Mouse (Mus musculus) lung, postnatal 0 days (tissue): ENCODE data around the gene Gast. TPM values are rescaled to one million over a fixed set of nuclear protein-coding genes. Genes with fewer than 3 reads are reported as not detected.
A peak's percentile ranks its signal among the peaks of the same experiment; 100 is the strongest.

Experiments
- ATAC-seq: fragments of 200-750 bp; cut with Nextera tagmentation; 2 replicates; pipeline ENCODE4 v1.8.0; 2017; ENCODE audit warnings: moderate library complexity
- DNase-seq: peaks from one replicate; pipeline ENCODE4 v3.0.0-alpha.2; 2016; ENCODE audit warnings: low spot score
- H3K27ac ChIP-seq: fragments of 300-500 bp; sonication (generic); 2 replicates; pipeline ENCODE4 v1.5.1; 2014; ENCODE audit warnings: antibody characterized with exemption, mild to moderate bottlenecking, low read length, mixed read lengths
- H3K27me3 ChIP-seq: fragments of 300-500 bp; sonication (generic); replicated peaks from 2 replicates; pipeline ENCODE4 v1.6.1; 2014; ENCODE audit warnings: low read length, mixed read lengths; ENCODE audit not compliant: insufficient read depth
- H3K36me3 ChIP-seq: fragments of 300-500 bp; sonication (generic); 2 replicates; pipeline ENCODE4 v1.6.1; 2014; ENCODE audit warnings: low read length, mixed read lengths; ENCODE audit not compliant: insufficient read depth
- H3K4me1 ChIP-seq: fragments of 300-500 bp; sonication (generic); 2 replicates; pipeline ENCODE4 v1.6.1; 2014; ENCODE audit warnings: antibody characterized with exemption, low read depth, low read length, mixed read lengths; ENCODE audit not compliant: insufficient read depth
- H3K4me2 ChIP-seq: fragments of 300-500 bp; sonication (generic); replicated peaks from 2 replicates; pipeline ENCODE4 v1.6.1; 2014; ENCODE audit warnings: low read depth, mild to moderate bottlenecking, low read length, moderate library complexity, mixed read lengths
- H3K4me3 ChIP-seq: fragments of 300-500 bp; sonication (generic); 2 replicates; pipeline ENCODE4 v1.5.1; 2014; ENCODE audit warnings: low read depth, low read length
- H3K9ac ChIP-seq: fragments of 300-500 bp; sonication (generic); replicated peaks from 2 replicates; pipeline ENCODE4 v1.6.1; 2014; ENCODE audit warnings: low read depth, mild to moderate bottlenecking
- H3K9me3 ChIP-seq: fragments of 300-500 bp; sonication (generic); 2 replicates; pipeline ENCODE4 v1.6.1; 2016; ENCODE audit warnings: low read length, mixed read lengths
- CTCF ChIP-seq: IDR thresholded peaks from 2 replicates; pipeline ENCODE4 v1.5.1; 2016; ENCODE audit warnings: antibody characterized with exemption, mild to moderate bottlenecking
- EP300 ChIP-seq: IDR thresholded peaks from 2 replicates; pipeline ENCODE4 v1.6.1; 2016; ENCODE audit warnings: antibody characterized with exemption, mild to moderate bottlenecking, control low read depth
- WGBS: fragments of 180-500 bp; shearing (Covaris S2); extraction: QIAGEN DNeasy Blood & Tissue Kit; methylation state at CpG from one replicate; pipeline ENCODE4 v1.1.7; 2014; 5-methylcytosine and 5-hydroxymethylcytosine counted together
- polyA plus RNA-seq: library from polyadenylated mRNA; unstranded; fragments of >200 nt; fragmentation: Nextera tagmentation; extraction: Ambion mirVana; gene quantifications from 2 replicates; pipeline ENCODE4 v1.2.1, GENCODE M21; 2015

The Gast gene
- polyA plus RNA-seq, 1 experiment from 2014 or later = not detected

GRCm38 (mm10) chr11:100311656-100312055 is 22.6 kb upstream of the Gast start:
- WGBS = 58% methylated on average over 1 of the region's 1 CpGs
- peak overlapping the region; percentile 14; the same call in 1 of the 2 replicates for H3K27ac ChIP-seq
- H3K27me3 ChIP-seq = no peaks in the 10 kb centered on the region
- H3K4me3 ChIP-seq = no peak overlapping the region
- H3K4me1 ChIP-seq = no peaks in the 10 kb centered on the region
- no peak for DNase-seq
- H3K9me3 ChIP-seq = no peaks in the 10 kb centered on the region
- no peak overlapping the region for H3K4me2 ChIP-seq
- H3K36me3 ChIP-seq = no peaks in the 10 kb centered on the region
- no peak overlapping the region for H3K9ac ChIP-seq
- ATAC-seq = no peak
- TF ChIP-seq CTCF (no peak), EP300 (no peak)

- H3K9me3 ChIP-seq = no peaks in the 10 kb centered on the region
- peak overlapping the region; percentile 62; the same call in 1 of the 2 replicates for H3K27ac ChIP-seq
- WGBS = 19% methylated on average over 5 of the region's 5 CpGs
- no peak overlapping the region for H3K9ac ChIP-seq
- H3K36me3 ChIP-seq = no peaks in the 10 kb centered on the region
- DNase-seq = peak; percentile 94
- TF ChIP-seq CTCF (no peak), EP300 (peak; percentile 91)
- H3K4me3 ChIP-seq = no peak overlapping the region
- H3K4me1 ChIP-seq = no peaks in the 10 kb centered on the region
- H3K4me2 ChIP-seq = no peak overlapping the region
- no peaks in the 10 kb centered on the region for H3K27me3 ChIP-seq
- ATAC-seq = peak; percentile 97
Observed at GRCm38 (mm10) chr11:100312096-100312679, 22.0 kb upstream of the Gast start.

GRCm38 (mm10) chr11:100313424-100313823 is 20.8 kb upstream of the Gast start:
- no peak for DNase-seq
- no peaks in the 10 kb centered on the region for H3K9me3 ChIP-seq
- H3K36me3 ChIP-seq = no peaks in the 10 kb centered on the region
- H3K9ac ChIP-seq = no peak overlapping the region
- H3K4me3 ChIP-seq = no peak overlapping the region
- TF ChIP-seq EP300 (no peak), CTCF (no peak)
- no peak overlapping the region for H3K4me2 ChIP-seq
- WGBS = 90% methylated on average over 6 of the region's 6 CpGs
- no peak overlapping the region for H3K27ac ChIP-seq
- no peak for ATAC-seq
- no peaks in the 10 kb centered on the region for H3K4me1 ChIP-seq
- no peaks in the 10 kb centered on the region for H3K27me3 ChIP-seq

- no peaks in the 10 kb centered on the region for H3K27me3 ChIP-seq
- DNase-seq (no peak), ATAC-seq (no peak)
- no peak overlapping the region for H3K4me2 ChIP-seq
- no peaks in the 10 kb centered on the region; the same call in 1 of the 2 replicates for H3K4me1 ChIP-seq
- H3K4me3 ChIP-seq = no peak overlapping the region
- H3K36me3 ChIP-seq = no peaks in the 10 kb centered on the region
- H3K9ac ChIP-seq = no peak overlapping the region
- 92% methylated on average over 5 of the region's 5 CpGs for WGBS
- no peak overlapping the region for H3K27ac ChIP-seq
- TF ChIP-seq CTCF = no peak
- TF ChIP-seq EP300 = no peak
- H3K9me3 ChIP-seq = no peaks in the 10 kb centered on the region
Observed at GRCm38 (mm10) chr11:100315439-100315838, 18.8 kb upstream of the Gast start.

GRCm38 (mm10) chr11:100317826-100318380 is 16.3 kb upstream of the Gast start:
- ATAC-seq = no peak
- H3K27ac ChIP-seq = no peak overlapping the region
- H3K4me2 ChIP-seq = no peak overlapping the region
- peaks cover 13% of the 10 kb centered on the region; the same call in 1 of the 2 replicates for H3K36me3 ChIP-seq
- no peak for DNase-seq
- 34% methylated on average over 6 of the region's 6 CpGs for WGBS
- H3K4me3 ChIP-seq = no peak overlapping the region
- no peaks in the 10 kb centered on the region for H3K9me3 ChIP-seq
- H3K27me3 ChIP-seq = no peaks in the 10 kb centered on the region
- TF ChIP-seq EP300 = no peak
- TF ChIP-seq CTCF = no peak
- H3K4me1 ChIP-seq = no peaks in the 10 kb centered on the region; the same call in 1 of the 2 replicates
- H3K9ac ChIP-seq = no peak overlapping the region

GRCm38 (mm10) chr11:100318529-100319451 is 15.4 kb upstream of the Gast start:
- Histone ChIP-seq H3K4me3 (peak overlapping the region; percentile 85), H3K4me1 (no peaks in the 10 kb centered on the region; the same call in 1 of the 2 replicates), H3K27ac (no peak overlapping the region), H3K36me3 (peaks cover 13% of the 10 kb centered on the region; the same call in 1 of the 2 replicates), H3K4me2 (peak overlapping the region; percentile 51), H3K27me3 (no peaks in the 10 kb centered on the region), H3K9ac (no peak overlapping the region), H3K9me3 (no peaks in the 10 kb centered on the region)
- no peak for TF ChIP-seq CTCF
- TF ChIP-seq EP300 = no peak
- ATAC-seq (no peak), DNase-seq (peak; percentile 29)
- 82% methylated on average over 10 of the region's 10 CpGs for WGBS
